Mouse (Mus musculus) G1E (cell line): ENCODE results near the gene Gal.

Source experiments
- CTCF ChIP-seq: IDR thresholded peaks from 2 replicates; pipeline ENCODE4 v1.5.1; 2012; ENCODE audit warnings: low read depth, low read length, inconsistent platforms, mixed read lengths
- GATA2 ChIP-seq: IDR thresholded peaks from 2 replicates; pipeline ENCODE4 v1.6.1; 2012; ENCODE audit warnings: low read depth, low read length, inconsistent platforms, borderline replicate concordance

- no peak for TF ChIP-seq CTCF
- TF ChIP-seq GATA2: no peak
Measured at GRCm38 (mm10) chr19:3405531-3406281, 8.6 kb downstream of the Gal start.
